Mouse (Mus musculus) midbrain, postnatal 0 days (tissue): ENCODE results near the gene Zbed3. TPM values are rescaled to one million over a fixed set of nuclear protein-coding genes. Genes with fewer than 3 reads are reported as not detected.

ENCODE experiments used
- ATAC-seq: fragments of 200-750 bp; cut with Nextera tagmentation; 2 replicates; pipeline ENCODE4 v1.8.0; 2017; ENCODE audit warnings: moderate number of reproducible peaks, mild to moderate bottlenecking, moderate TSS enrichment, moderate library complexity; ENCODE audit not compliant: low FRiP score
- DNase-seq: peaks from one replicate; pipeline ENCODE4 v3.0.0-alpha.2; 2015; ENCODE audit warnings: low spot score
- H3K27ac ChIP-seq: fragments of 300-500 bp; sonication (generic); 2 replicates; pipeline ENCODE4 v1.5.1; 2014; ENCODE audit warnings: low read depth, mild to moderate bottlenecking, low read length, mixed read lengths
- H3K27me3 ChIP-seq: fragments of 300-500 bp; sonication (generic); 2 replicates; pipeline ENCODE4 v1.6.1; 2014; ENCODE audit warnings: low read length, control low read depth, mixed read lengths; ENCODE audit not compliant: insufficient read depth
- H3K36me3 ChIP-seq: fragments of 300-500 bp; sonication (generic); 2 replicates; pipeline ENCODE4 v1.6.1; 2014; ENCODE audit warnings: low read length, control low read depth, mixed read lengths; ENCODE audit not compliant: insufficient read depth
- H3K4me1 ChIP-seq: fragments of 300-500 bp; sonication (generic); 2 replicates; pipeline ENCODE4 v1.6.1; 2014; ENCODE audit warnings: mild to moderate bottlenecking, control low read depth, antibody characterized with exemption, low read length, mixed read lengths; ENCODE audit not compliant: insufficient read depth
- H3K4me2 ChIP-seq: fragments of 300-500 bp; sonication (generic); 2 replicates; pipeline ENCODE4 v1.6.1; 2014; ENCODE audit warnings: low read depth, mild to moderate bottlenecking, low read length, mixed read lengths; ENCODE audit not compliant: poor library complexity, severe bottlenecking
- H3K4me3 ChIP-seq: fragments of 300-500 bp; sonication (generic); 2 replicates; pipeline ENCODE4 v1.5.1; 2014; ENCODE audit warnings: low read depth, mild to moderate bottlenecking, low read length, moderate library complexity
- H3K9ac ChIP-seq: fragments of 300-500 bp; sonication (generic); replicated peaks from 2 replicates; pipeline ENCODE4 v1.6.1; 2014; ENCODE audit warnings: mild to moderate bottlenecking, low read length, moderate library complexity, mixed read lengths; ENCODE audit not compliant: poor library complexity, severe bottlenecking
- H3K9me3 ChIP-seq: fragments of 300-500 bp; sonication (generic); 2 replicates; pipeline ENCODE4 v1.6.1; 2016; ENCODE audit warnings: low read length, control low read depth
- CTCF ChIP-seq: IDR thresholded peaks from 2 replicates; pipeline ENCODE4 v1.5.1; 2016; ENCODE audit warnings: antibody characterized with exemption, mild to moderate bottlenecking
- WGBS: fragments of 180-500 bp; shearing (Covaris S2); extraction: QIAGEN DNeasy Blood & Tissue Kit; methylation state at CpG from one replicate; pipeline ENCODE4 v1.1.7; 2014; 5-methylcytosine and 5-hydroxymethylcytosine counted together
- polyA plus RNA-seq: library from polyadenylated mRNA; unstranded; fragments of >200 nt; fragmentation: Nextera tagmentation; extraction: Ambion mirVana; gene quantifications from 2 replicates; pipeline ENCODE4 v1.2.1, GENCODE M21; 2015
- total RNA-seq: library from RNA; depleted of rRNA; stranded (reverse); fragments of >200 nt; gene quantifications from 2 replicates; pipeline ENCODE4 v1.2.3, GENCODE M21; 2014

Gene Zbed3
- total and polyA plus RNA-seq, 2 experiments from 2014 or later, result 23.8 to 31.5 TPM

- Histone ChIP-seq H3K36me3 (no peaks in the 10 kb centered on the region), H3K9ac (no peak overlapping the region), H3K4me1 (no peaks in the 10 kb centered on the region), H3K27ac (no peak overlapping the region), H3K9me3 (no peaks in the 10 kb centered on the region), H3K27me3 (no peaks in the 10 kb centered on the region), H3K4me3 (no peak overlapping the region), H3K4me2 (no peak overlapping the region)
- 71% methylated on average over 3 of the region's 3 CpGs for WGBS
- no peak for TF ChIP-seq CTCF
- ATAC-seq (no peak), DNase-seq (no peak)
These were observed 23.5 kb upstream of the Zbed3 start for GRCm38 (mm10) chr13:95299956-95300355.

DNA sequence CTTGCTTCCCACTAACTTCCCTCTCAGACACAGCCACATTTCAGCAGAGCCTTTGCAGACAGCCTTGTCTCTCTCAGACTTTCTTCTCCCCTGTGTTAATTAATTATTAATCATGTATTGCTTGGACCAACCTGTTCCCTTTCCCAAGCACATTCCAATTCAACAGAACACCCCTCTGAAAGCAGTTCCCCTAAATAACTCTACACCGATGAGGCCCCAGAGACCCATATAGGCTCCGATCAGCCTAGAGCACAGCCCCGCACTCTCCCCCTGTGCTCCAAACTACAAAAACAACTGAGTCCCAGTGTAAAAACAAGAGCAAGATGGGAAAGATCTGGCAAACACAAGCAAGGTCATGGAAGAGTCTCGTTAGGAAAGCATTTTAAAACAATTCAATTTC, 16.8 kb upstream of the Zbed3 start:
- no peaks in the 10 kb centered on the region for H3K36me3 ChIP-seq
- WGBS, result 79% methylated on average over 4 of the region's 4 CpGs

DNA sequence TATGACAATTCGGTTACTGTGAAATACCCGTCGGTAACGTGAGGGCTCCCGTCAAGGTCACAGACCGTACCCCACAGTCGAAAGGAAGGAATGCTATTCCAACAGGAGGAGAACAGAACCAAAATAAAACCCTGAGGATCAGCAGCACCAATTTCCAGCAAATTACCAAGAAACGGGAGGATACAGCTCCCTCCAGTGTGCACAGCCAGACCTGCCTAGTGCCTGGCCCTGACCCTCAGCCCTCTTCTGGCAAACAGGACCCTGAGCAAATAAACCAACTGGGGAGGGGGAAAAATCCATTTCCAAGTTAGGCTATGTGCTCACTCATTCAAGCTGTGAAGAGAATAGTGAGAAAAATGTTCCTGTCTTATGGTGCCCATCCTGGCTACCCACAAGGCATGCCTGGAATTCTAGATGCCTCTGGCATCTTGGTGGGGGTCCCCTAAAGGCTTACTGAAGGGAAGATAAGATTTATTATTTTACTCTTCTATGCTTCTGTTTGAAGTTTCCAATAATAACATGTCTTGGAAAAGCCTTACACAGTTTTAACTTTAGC, 16.2 kb upstream of the Zbed3 start:
- ATAC-seq, result no peak
- Histone ChIP-seq H3K27me3 (no peaks in the 10 kb centered on the region), H3K9me3 (no peaks in the 10 kb centered on the region), H3K9ac (no peak overlapping the region), H3K4me1 (no peaks in the 10 kb centered on the region), H3K36me3 (no peaks in the 10 kb centered on the region), H3K27ac (no peak overlapping the region), H3K4me2 (no peak overlapping the region), H3K4me3 (no peak overlapping the region)
- no peak for DNase-seq
- 81% methylated on average over 8 of the region's 8 CpGs for WGBS
- 0 out of 2 replicates have a peak, but pooled peaks have one; percentile 8 for TF ChIP-seq CTCF

More for the DNA sequence above, 16.8 kb upstream of the Zbed3 start:
- DNase-seq (no peak), ATAC-seq (no peak)
- Histone ChIP-seq H3K9me3 (no peaks in the 10 kb centered on the region), H3K27me3 (no peaks in the 10 kb centered on the region), H3K4me1 (no peaks in the 10 kb centered on the region), H3K4me3 (no peak overlapping the region), H3K27ac (no peak overlapping the region; the same call in 1 of the 2 replicates), H3K9ac (no peak overlapping the region), H3K4me2 (no peak overlapping the region)
- no peak for TF ChIP-seq CTCF

- Histone ChIP-seq H3K27me3 (no peaks in the 10 kb centered on the region), H3K4me1 (no peaks in the 10 kb centered on the region), H3K4me2 (no peak overlapping the region), H3K9me3 (no peaks in the 10 kb centered on the region), H3K27ac (no peak overlapping the region), H3K4me3 (no peak overlapping the region), H3K36me3 (no peaks in the 10 kb centered on the region), H3K9ac (no peak overlapping the region)
- TF ChIP-seq CTCF, result no peak
- 52% methylated on average over 6 of the region's 6 CpGs for WGBS
- ATAC-seq, result no peak
- DNase-seq, result peak; percentile 14
These were observed 11.4 kb upstream of the Zbed3 start for GRCm38 (mm10) chr13:95312016-95312415.

GRCm38 (mm10) chr13:95319153-95319552, 4.3 kb upstream of the Zbed3 start:
- Histone ChIP-seq H3K4me3 (no peak overlapping the region), H3K27me3 (no peaks in the 10 kb centered on the region), H3K4me1 (no peaks in the 10 kb centered on the region), H3K9me3 (no peaks in the 10 kb centered on the region), H3K27ac (no peak overlapping the region), H3K36me3 (no peaks in the 10 kb centered on the region), H3K9ac (no peak overlapping the region), H3K4me2 (no peak overlapping the region)
- DNase-seq, result no peak
- ATAC-seq, result no peak
- TF ChIP-seq CTCF, result no peak
- WGBS, result 78% methylated on average over 6 of the region's 6 CpGs

DNA sequence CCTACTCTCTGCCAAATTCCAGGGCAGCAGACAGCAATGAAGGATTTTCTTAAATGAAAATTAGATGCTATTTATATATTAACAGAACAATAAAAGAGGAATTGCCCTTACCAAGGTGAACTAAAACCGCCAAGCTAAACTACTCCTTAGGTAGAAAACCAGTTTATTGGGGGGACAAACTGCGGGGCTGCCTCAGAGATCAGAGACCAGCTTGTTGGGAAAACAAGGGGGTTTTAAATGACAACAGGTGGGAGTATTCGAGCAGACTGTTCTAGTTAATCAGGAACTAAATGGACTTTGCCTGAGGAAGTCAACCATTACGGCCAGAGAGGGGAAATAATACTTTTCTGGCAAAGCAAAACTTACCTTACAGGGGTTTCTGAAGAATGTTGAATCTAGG, 3.0 kb upstream of the Zbed3 start:
- no peak for DNase-seq
- Histone ChIP-seq H3K9ac (no peak overlapping the region), H3K9me3 (no peaks in the 10 kb centered on the region), H3K4me2 (no peak overlapping the region), H3K36me3 (no peaks in the 10 kb centered on the region), H3K4me1 (no peaks in the 10 kb centered on the region), H3K4me3 (no peak overlapping the region), H3K27ac (no peak overlapping the region), H3K27me3 (no peaks in the 10 kb centered on the region)
- ATAC-seq, result no peak
- TF ChIP-seq CTCF, result no peak
- 64% methylated on average over 4 of the region's 4 CpGs for WGBS
